Mouse (Mus musculus) gastrocnemius, adult 18-20 months (tissue): ENCODE measurements at regions not wholly inside any gene's neighbourhood (a gene's known extent, or its start where the extent isn't known, plus 50 kb on each side); places are given as distances from the start of the nearest gene placed in this dataset.

Experiments used
- DNase-seq: peaks from one replicate; pipeline ENCODE4 v3.0.0; 2021; ENCODE audit warnings: low spot score

- DNase-seq: no peak
These were observed 54.8 kb downstream of the Gm19935 start for GRCm38 (mm10) chr8:90762390-90762789.

GRCm38 (mm10) chr8:90761947-90762346 lies 55.2 kb downstream of the Gm19935 start:
- no peak for DNase-seq

GRCm38 (mm10) chr8:90761446-90761845 lies 55.7 kb downstream of the Gm19935 start:
- no peak for DNase-seq

- no peak for DNase-seq
These were observed 57.7 kb downstream of the Gm19935 start for GRCm38 (mm10) chr8:90759531-90759930.

DNA sequence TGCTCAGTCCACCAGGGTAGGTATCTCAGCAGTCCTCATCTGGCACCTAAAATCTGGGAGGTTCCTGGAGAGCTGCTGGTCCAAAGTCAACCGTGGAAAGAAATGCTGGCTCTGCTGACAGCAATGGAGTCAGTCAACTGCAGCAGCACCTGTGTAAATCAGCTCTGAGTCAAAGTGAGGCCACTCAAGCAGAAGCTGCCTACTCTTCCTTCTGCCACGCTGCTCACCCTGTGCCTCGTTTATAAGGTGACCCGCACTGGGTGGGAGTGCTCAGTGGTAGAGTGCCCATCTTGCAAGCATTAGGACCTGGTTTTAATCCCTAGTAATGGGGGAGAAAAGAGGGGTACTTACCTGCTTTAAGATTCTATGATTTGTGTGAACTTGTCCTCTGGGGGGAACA lies 62.2 kb downstream of the Gm19935 start:
- DNase-seq: no peak

GRCm38 (mm10) chr8:90743546-90743945 lies 73.6 kb downstream of the Gm19935 start:
- no peak for DNase-seq

DNA sequence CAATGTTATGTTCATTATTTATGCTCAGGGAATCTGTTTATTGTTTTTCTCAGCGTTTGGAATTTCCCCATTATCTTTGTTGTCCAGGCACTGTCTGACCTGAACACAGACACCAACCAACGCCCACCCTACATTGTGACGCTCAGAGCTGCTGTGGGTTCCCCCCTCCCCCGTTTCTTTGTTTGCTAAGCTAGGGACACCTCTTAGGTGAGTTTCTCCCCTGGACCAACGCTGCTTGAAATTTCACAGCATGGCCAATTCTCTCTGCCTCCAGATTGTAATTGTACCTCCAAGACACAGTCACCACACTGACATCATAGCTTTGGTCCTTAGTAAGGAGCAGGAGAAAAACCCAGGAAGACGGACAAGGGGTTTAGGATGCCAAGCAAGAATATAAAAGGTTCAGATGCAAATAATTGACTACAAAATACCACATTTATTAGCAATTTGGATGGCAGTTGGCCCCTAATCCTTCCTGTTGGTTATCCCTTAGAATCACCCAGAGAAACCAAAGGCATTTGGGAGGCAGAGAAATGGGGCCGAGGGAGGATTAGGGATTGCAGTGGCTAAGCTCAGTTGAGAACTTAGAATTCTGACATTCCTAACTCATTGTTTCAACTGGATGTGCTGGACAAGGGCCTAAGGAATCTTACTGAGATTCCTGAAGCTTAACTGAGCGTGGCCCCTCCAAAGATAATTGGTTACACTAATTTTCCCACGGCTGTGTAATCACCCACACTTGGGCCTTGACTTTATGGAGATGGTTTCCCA lies 76.0 kb downstream of the Gm19935 start:
- DNase-seq: no peak

DNA sequence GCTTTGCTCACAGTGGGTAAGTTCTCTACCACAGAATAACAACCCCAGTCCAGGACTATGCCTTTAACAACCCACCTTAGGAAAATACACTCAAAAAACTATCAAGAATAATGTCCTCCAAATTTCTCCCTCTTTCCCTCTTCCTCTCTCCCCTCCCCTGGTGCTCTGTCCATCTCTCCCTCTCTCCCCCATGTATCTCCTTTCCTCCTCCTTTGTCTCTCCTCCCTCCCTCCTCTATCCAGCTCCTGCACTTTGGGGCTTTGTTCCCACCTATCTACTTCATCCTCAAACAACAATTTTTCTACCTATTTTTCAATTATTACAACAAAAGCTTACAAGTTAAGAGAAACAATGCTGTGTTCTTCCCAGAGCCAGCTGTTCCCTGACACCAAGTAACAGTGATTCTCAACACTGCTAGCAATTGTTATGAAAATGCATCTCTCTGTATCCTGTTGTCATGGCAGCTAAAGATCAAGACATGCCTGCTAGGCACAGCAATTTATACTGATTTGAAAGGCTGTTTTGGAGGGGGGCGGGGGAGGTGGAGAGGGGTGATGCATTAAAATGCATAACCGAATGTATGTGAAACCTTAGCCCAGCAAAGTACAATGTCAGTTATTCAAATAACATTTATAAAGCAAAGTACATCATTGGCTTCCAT lies 76.8 kb downstream of the Gm19935 start:
- no peak for DNase-seq

DNA sequence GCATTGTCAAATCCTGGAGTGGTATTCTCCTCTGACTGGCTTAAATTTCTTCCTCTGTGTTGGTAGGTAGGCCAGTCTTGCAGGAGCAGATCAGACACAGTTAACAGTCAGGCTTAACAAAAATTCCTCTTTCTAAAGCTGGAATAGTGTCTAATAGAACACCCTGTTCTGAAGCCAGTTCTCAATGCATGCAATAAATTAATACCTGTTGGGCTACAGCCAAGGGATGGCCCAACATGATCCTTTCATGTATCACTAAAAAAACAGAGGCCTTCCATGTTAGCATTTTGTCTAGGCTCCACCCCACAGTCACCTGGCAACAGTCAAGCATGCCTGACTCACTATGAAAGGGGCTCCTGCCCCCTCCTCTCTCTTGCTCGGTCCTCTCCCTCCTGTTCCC lies 89.2 kb downstream of the Gm19935 start:
- DNase-seq: no peak

GRCm38 (mm10) chr8:90725188-90725587 lies 92.0 kb downstream of the Gm19935 start:
- DNase-seq: no peak

DNA sequence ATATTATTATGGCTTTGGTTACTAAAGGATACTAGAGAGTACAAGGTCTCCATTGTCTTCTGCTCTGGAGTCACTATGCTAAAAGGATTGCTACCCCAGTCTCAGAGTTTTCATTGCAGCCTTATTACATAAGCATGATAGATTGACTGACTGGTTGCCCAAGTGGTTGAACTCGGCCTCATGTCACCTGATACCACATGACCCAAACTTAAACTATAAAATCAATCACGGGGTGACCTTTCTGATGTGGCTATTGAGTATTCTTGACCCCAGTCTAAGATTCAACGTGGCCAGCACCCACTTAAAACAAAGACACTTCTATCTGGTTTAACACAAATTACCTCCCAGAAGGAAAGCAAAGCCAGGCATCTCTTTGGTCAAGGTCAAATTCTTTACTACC lies 100.8 kb downstream of the Gm19935 start:
- no peak for DNase-seq

- peak; percentile 14 for DNase-seq
These were observed 108.7 kb downstream of the Gm19935 start for GRCm38 (mm10) chr8:90708524-90708923.

DNA sequence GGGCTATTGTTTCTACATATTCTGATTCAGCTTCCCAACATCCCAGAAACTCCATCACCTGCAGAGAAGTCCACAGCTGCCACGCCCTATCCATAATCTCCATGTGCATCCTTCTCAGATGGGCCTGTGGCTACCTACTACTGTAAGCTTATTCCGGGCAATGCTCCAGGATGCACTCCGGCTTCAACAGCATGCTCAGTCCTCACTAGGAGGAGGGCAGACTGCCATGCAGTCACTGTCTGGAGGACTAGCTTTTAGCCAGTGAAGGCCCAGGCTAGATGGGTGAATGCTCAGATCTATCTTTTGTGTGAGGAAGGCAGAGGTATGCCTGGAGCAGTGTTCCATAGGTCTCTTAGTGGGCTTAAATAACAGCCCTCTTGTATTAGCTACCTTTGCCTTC lies 124.7 kb downstream of the Gm19935 start:
- no peak for DNase-seq

DNA sequence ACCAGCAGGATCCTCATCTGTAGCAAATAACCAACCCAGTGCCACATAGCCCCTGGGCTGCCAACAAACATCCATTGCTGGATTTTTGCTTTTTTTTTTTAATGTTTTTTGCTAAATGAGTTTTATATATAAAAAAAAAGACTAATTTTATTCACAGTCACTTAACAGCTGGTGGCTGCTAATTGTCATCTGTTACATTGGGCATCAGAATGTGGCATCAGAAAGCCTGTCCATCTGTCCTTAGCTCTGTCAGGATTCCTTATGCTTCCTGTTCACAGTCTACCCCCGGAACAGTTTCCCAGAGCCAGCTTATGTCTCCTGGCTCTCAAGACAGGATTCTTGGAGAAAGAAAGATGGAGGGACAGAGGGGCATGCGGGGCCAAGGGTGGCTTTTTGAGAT lies 132.1 kb downstream of the Gm19935 start:
- no peak for DNase-seq

DNA sequence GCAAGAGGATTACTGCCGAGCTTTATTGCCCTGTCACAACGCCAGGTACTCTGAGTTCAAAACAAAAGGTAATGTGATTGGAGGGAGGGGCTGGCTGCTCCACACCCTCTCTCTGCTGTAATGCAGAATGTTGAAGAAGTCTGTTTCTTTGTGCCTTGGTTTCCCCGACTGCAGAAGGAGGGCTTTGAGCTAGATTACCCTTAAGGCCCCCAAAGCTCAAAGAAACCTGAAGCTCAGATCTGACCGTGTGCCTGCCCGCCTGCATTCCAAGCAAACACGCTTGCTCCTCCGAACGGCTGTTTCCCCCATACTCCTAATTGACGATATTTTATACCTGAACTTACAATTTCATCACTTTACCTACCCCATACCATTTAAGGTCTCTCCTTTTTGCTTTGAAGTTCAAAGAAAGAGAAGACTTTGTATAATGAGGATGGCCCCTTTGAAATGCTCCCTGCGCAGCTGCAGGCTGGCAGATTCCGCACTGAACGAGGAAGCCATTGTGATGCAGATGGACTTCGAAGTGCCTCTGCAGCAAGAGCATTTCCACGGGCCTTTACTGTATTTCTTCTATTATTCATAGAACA lies 146.6 kb downstream of the Gm19935 start:
- no peak for DNase-seq

- no peak for DNase-seq
These were observed 147.8 kb downstream of the Gm19935 start for GRCm38 (mm10) chr8:90669396-90669795.

DNA sequence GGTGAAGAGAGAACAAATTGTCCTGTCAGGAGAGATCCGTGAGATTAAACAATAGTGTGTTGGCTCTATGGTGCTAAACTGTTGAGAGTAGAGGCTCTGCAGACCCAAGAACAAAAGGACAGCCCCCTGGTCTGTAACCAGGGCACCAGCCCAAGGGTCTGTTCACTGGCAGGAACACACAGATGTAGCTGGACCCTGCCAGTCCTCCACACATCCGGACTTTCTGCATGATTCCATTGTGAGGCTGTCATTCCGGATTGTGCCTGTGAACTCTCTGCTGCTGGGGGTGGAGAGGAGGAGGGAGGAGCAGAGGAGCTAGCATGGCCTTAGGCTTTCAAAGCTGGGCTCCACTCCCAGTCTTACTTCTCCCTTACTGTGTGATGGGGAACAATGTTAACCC lies 158.1 kb downstream of the Gm19935 start:
- DNase-seq: no peak

GRCm38 (mm10) chr8:90657641-90658051 lies 159.5 kb downstream of the Gm19935 start:
- DNase-seq: no peak

DNA sequence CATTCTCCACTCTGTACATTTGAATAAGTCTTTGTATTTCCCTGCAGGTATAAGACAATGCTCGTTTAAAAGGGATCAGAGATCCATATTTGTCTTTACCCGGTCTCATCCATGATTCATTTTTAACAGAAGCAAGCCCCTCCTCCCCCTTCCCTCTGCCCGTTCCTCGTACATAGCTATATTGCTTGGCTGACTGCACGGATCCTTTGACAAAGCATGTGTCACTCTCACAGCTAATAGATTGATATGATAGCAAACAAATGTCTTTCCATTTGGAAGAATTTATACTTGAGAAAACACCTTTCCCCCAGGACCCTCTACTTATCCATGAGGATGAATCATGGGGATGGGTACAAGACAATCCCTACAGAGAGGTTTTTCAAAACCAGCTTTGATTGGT lies 160.1 kb downstream of the Gm19935 start:
- DNase-seq: no peak

DNA sequence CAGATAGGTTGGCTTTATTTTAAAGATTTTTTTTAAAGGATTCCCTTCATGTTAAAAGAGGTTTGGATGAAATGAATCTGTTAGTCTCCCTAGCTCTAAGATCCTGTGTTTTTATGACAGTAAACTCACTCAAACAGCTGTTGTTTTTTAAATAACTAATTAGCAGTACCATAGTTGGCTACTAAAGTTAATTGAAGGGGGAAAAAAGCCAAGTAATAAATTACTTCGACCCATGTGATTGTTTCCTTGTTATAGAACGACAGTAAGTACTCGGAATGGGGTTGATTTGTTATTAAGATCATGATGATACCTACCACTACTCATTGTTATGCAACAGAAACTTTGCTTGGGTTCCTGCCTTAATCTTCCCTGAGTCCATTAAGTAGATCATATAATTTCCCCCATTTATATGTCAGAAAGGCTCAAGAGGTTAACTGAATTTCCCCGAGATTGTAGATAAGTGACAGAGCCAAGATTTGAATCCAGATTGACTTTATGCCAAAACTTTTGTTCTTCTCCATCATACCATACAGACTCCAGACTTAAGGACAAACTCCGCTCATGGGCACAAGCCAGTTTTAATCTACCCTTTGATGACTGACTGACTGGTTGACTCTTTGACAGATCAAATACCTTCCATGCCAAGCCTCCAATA lies 160.6 kb downstream of the Gm19935 start:
- DNase-seq: no peak

GRCm38 (mm10) chr8:90654786-90655185 lies 162.4 kb downstream of the Gm19935 start:
- DNase-seq: no peak

- DNase-seq: no peak
These were observed 174.8 kb downstream of the Gm19935 start for GRCm38 (mm10) chr8:90642392-90642791.
